Mouse (Mus musculus) embryonic facial prominence, embryonic 12.5 days (tissue): ENCODE data around the gene Zfp819. TPM values are rescaled to one million over a fixed set of nuclear protein-coding genes. Genes with fewer than 3 reads are reported as not detected.
"Not testable (repeated sequence)": the region's sequence is repeated elsewhere in the genome, so short reads cannot be mapped to it uniquely, and the experiment has no call there.

Experiments
- ATAC-seq: fragments of 200-750 bp; cut with Nextera tagmentation; 2 replicates; pipeline ENCODE4 v1.8.0; 2017; ENCODE audit not compliant: insufficient number of reproducible peaks, insufficient read depth, low FRiP score, low TSS enrichment
- H3K27ac ChIP-seq: fragments of 300-500 bp; sonication (generic); 2 replicates; pipeline ENCODE4 v1.5.1; 2016; ENCODE audit warnings: mild to moderate bottlenecking
- H3K27me3 ChIP-seq: fragments of 300-500 bp; sonication (generic); 2 replicates; pipeline ENCODE4 v1.6.1; 2016; ENCODE audit warnings: mild to moderate bottlenecking, moderate library complexity
- H3K36me3 ChIP-seq: fragments of 300-500 bp; sonication (generic); 2 replicates; pipeline ENCODE4 v1.6.1; 2016; ENCODE audit warnings: mild to moderate bottlenecking
- H3K4me1 ChIP-seq: fragments of 300-500 bp; sonication (generic); 2 replicates; pipeline ENCODE4 v1.6.1; 2016
- H3K4me2 ChIP-seq: fragments of 300-500 bp; sonication (generic); replicated peaks from 2 replicates; pipeline ENCODE4 v1.6.1; 2016; ENCODE audit warnings: mild to moderate bottlenecking, moderate library complexity
- H3K4me3 ChIP-seq: fragments of 300-500 bp; sonication (generic); 2 replicates; pipeline ENCODE4 v1.5.1; 2016; ENCODE audit warnings: mild to moderate bottlenecking
- H3K9ac ChIP-seq: fragments of 300-500 bp; sonication (generic); 2 replicates; pipeline ENCODE4 v1.6.1; 2016; ENCODE audit warnings: mild to moderate bottlenecking, moderate library complexity
- H3K9me3 ChIP-seq: fragments of 300-500 bp; sonication (generic); 2 replicates; pipeline ENCODE4 v1.6.1; 2016; ENCODE audit warnings: mild to moderate bottlenecking, moderate library complexity
- WGBS: fragments of 180-500 bp; shearing (Covaris S2); methylation state at CpG from one replicate; pipeline ENCODE4 v1.1.7; 2016; 5-methylcytosine and 5-hydroxymethylcytosine counted together
- polyA plus RNA-seq: library from polyadenylated mRNA; unstranded; fragments of >200 nt; fragmentation: Nextera tagmentation; extraction: Ambion mirVana; gene quantifications from 2 replicates; pipeline ENCODE4 v1.2.1, GENCODE M21; 2016

Gene Zfp819
- polyA plus RNA-seq, 1 experiment from 2014 or later = 0.56 TPM

DNA sequence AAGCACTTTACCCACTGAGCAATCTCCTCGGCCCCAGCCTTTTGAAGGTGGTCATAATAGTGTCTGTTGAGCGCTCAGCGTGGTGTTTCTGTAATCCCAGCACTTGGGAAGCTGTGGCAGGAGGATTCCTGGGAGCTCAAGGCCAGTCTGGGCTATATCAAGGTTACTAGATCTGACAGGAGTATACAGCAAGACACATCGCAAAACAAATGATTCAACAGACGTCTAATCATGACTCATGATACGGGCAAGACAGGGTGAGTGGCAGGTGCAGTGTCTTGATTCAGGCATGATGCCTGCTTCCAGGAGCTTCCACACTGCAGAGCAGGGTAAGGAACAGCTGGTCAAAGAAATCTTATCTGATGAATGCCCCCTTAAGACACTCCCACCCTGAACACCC, 45.7 kb downstream of the Zfp819 start:
- 86% methylated on average over 6 of the region's 6 CpGs for WGBS
- no peak for ATAC-seq
- H3K4me2 ChIP-seq = no peak overlapping the region

DNA sequence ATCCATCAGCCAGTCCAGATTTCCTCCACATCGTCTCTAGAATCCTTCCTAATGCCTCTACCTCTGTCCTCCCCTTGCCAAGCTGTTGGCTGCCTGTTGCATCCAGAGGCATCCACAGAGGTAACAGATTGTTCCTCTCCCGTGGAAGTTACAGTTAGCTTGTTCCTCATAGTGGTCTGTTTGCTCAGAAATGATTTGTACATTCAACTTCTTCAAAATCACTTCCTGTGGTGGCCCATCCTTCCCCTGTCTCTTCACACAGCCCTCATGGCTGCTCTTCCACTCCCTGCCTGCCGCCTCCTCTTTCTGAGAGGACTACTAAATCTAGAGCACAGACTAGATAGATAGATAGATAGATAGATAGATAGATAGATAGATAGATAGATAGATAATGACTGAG, 47.5 kb downstream of the Zfp819 start:
- Histone ChIP-seq H3K4me1 (no peaks in the 10 kb centered on the region), H3K9me3 (no peaks in the 10 kb centered on the region; the same call in 1 of the 2 replicates), H3K4me3 (no peak overlapping the region), H3K36me3 (no peaks in the 10 kb centered on the region), H3K4me2 (no peak overlapping the region), H3K27ac (no peak overlapping the region), H3K9ac (no peak overlapping the region), H3K27me3 (no peaks in the 10 kb centered on the region)
- WGBS = 71% methylated on average over 3 of the region's 3 CpGs
- ATAC-seq = no peak

More for the DNA sequence above, 45.7 kb downstream of the Zfp819 start:
- Histone ChIP-seq H3K4me1 (no peaks in the 10 kb centered on the region), H3K27ac (no peak overlapping the region), H3K4me3 (no peak overlapping the region), H3K9me3 (no peaks in the 10 kb centered on the region; the same call in 1 of the 2 replicates), H3K9ac (no peak overlapping the region), H3K36me3 (no peaks in the 10 kb centered on the region), H3K27me3 (no peaks in the 10 kb centered on the region)

DNA sequence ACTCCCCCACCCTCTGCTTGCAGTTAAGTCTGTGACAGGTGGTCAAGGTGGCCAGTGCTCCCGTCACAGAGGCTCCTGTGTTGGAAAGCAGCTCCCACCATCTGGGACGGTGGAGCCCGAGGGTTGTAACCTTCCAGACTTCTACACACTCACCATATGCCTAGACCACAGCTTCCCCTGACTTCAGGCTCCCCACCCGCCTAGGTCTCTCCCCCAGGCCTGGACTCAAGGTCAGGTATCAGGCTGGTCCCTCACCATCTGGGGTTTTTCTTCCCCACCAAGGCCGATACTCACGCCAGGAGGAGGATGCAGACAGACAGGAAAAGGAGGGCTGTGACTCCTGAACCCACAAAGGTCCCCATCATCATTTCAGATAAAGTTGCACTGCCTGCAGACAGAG, 49.3 kb downstream of the Zfp819 start:
- H3K4me2 ChIP-seq = no peak overlapping the region
- no peak for ATAC-seq
- H3K9ac ChIP-seq = no peak overlapping the region
- no peaks in the 10 kb centered on the region for H3K9me3 ChIP-seq
- H3K27me3 ChIP-seq = no peaks in the 10 kb centered on the region; the same call in 1 of the 2 replicates
- no peaks in the 10 kb centered on the region for H3K4me1 ChIP-seq
- H3K27ac ChIP-seq = no peak overlapping the region
- 68% methylated on average over 6 of the region's 6 CpGs for WGBS
- H3K36me3 ChIP-seq = no peaks in the 10 kb centered on the region
- no peak overlapping the region for H3K4me3 ChIP-seq

DNA sequence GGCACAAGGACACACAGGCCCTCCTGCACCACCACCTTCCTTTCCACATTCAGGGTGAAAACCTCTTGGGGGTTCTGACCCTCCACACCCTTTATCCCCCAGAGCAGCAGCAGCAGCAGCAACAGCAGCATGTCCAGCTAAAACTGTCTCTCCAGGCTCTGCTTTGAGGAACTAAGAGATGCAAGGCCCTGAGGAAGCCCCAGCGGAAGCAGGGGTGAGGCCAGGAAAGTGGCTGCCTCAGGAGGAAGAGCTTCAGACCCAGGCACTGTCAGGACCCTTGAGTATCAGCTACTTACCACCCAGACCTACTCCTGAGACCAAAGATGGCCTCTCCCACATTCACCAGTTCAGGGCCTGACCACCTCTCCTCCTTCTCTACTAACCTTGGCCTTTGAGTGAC, 53.0 kb downstream of the Zfp819 start, which contains the start of gene Siglece:
Gene Siglece (minus strand): TSS at position 160 of the 400 bp plus-strand sequence.
- no peaks in the 10 kb centered on the region for H3K9me3 ChIP-seq
- WGBS = 60% methylated on average over 1 of the region's 1 CpGs
- H3K4me2 ChIP-seq = no peak within 1 kb of the TSS

DNA sequence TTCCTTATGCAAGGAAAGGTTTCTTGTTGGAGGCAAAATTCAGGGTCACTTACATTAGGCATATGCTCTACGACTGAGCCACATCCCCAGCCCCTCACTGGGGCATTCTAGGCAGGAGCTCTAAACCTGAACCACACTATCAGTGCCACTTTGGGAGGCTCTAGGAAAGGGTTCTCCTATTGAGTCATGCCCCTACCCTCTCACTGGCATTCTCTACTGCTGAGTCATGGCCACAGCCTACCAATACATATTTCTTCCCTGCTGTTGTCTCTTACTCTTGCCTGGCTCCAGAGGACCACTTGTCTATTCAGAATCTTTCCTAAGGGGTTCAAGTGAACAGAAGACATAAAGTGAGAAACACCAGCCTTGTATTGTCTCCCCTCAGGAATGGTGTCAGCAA, 55.8 kb downstream of the Zfp819 start:
- no peak for ATAC-seq

More for the DNA sequence above, 53.0 kb downstream of the Zfp819 start, which contains the start of gene Siglece:
- Histone ChIP-seq H3K27me3 (no peaks in the 10 kb centered on the region; the same call in 1 of the 2 replicates), H3K9ac (no peak within 1 kb of the TSS), H3K4me1 (no peaks in the 10 kb centered on the region), H3K36me3 (no peaks in the 10 kb centered on the region), H3K27ac (no peak within 1 kb of the TSS), H3K4me3 (no peak within 1 kb of the TSS)
- ATAC-seq = no peak

DNA sequence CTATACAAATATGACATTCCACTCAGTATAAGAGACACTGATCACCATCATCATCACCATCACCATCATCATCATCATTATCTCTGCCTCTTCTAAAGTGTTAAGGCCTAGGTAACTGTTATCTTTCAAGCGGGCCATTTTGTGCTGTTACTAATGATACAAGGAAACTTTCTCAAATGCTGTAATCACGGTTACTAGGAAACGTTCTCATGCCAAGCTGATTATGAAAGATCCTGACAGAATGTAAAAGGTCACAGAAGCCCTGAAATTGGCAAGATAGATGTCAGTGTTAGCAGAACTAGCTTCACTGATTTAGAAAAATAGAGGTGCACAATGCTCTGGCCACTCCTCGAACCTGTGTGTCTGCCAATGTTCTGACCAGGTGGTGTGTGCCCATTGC, 60.3 kb downstream of the Zfp819 start:
- H3K36me3 ChIP-seq, H3K9me3 ChIP-seq, H3K27me3 ChIP-seq, H3K9ac ChIP-seq, H3K4me2 ChIP-seq, H3K4me3 ChIP-seq, H3K27ac ChIP-seq, ATAC-seq, H3K4me1 ChIP-seq: not testable (repeated sequence)
- 92% methylated on average over 4 of the region's 4 CpGs for WGBS

More for the DNA sequence above, 55.8 kb downstream of the Zfp819 start:
- Histone ChIP-seq H3K36me3 (no peaks in the 10 kb centered on the region), H3K4me1 (no peaks in the 10 kb centered on the region), H3K9me3 (no peaks in the 10 kb centered on the region), H3K4me3 (no peak overlapping the region), H3K27ac (no peak overlapping the region), H3K27me3 (no peaks in the 10 kb centered on the region; the same call in 1 of the 2 replicates), H3K4me2 (no peak overlapping the region), H3K9ac (no peak overlapping the region)
- WGBS = 87% methylated on average over 1 of the region's 1 CpGs

Other genes with a start within 250 kb of the Zfp819 start
- gene Siglecg, start 199.0 kb upstream of the Zfp819 start, polyA plus RNA-seq = 0.04 and 0.09 TPM in 2 replicates
- gene Lim2, start 179.5 kb upstream of the Zfp819 start, polyA plus RNA-seq = 1.9 and 3.9 TPM in 2 replicates
- 0.27 and 0.37 TPM in 2 replicates for gene Nkg7, start 170.1 kb upstream of the Zfp819 start, polyA plus RNA-seq
- gene Cldnd2, start 166.4 kb upstream of the Zfp819 start, polyA plus RNA-seq = not detected in 2 replicates
- 237 and 240 TPM in 2 replicates for gene Etfb, start 163.1 kb upstream of the Zfp819 start, polyA plus RNA-seq
- gene Gm45233, start 163.0 kb upstream of the Zfp819 start, polyA plus RNA-seq = 0.38 and 0.90 TPM in 2 replicates
- gene Vsig10l, start 144.0 kb upstream of the Zfp819 start, polyA plus RNA-seq = 5.2 and 6.7 TPM in 2 replicates
- 1.9 and 2.0 TPM in 2 replicates for gene Iglon5, start 117.1 kb upstream of the Zfp819 start, polyA plus RNA-seq
- not detected in 2 replicates for gene 4931406B18Rik, start 101.2 kb upstream of the Zfp819 start, polyA plus RNA-seq
- gene Cd33, start 62.7 kb upstream of the Zfp819 start, polyA plus RNA-seq = 0.66 and 1.1 TPM in 2 replicates
- 6.1 and 6.5 TPM in 2 replicates for gene Zfp658, start 44.9 kb upstream of the Zfp819 start, polyA plus RNA-seq
- 15.1 and 16.5 TPM in 2 replicates for gene Zfp719, start 27.6 kb upstream of the Zfp819 start, polyA plus RNA-seq
- gene Ceacam18, start 27.5 kb downstream of the Zfp819 start, polyA plus RNA-seq = not detected in 2 replicates
- gene Siglece, start 53.0 kb downstream of the Zfp819 start, polyA plus RNA-seq = 0.31 and 0.39 TPM in 2 replicates
- gene Ctu1, start 64.8 kb downstream of the Zfp819 start, polyA plus RNA-seq = 16.6 and 18.1 TPM in 2 replicates
- gene Klk14, start 83.2 kb downstream of the Zfp819 start, polyA plus RNA-seq = not detected in 2 replicates
- gene Klk13, start 105.4 kb downstream of the Zfp819 start, polyA plus RNA-seq = 0.36 and 0.73 TPM in 2 replicates
- not detected in 2 replicates for gene Klk12, start 161.7 kb downstream of the Zfp819 start, polyA plus RNA-seq
- 0.13 and 0.27 TPM in 2 replicates for gene Klk11, start 167.4 kb downstream of the Zfp819 start, polyA plus RNA-seq
- gene Klk10, start 173.9 kb downstream of the Zfp819 start, polyA plus RNA-seq = 0.46 and 0.87 TPM in 2 replicates
- 0.14 TPM in 1 of 2 replicates, not detected in the other for gene Klk9, start 184.7 kb downstream of the Zfp819 start, polyA plus RNA-seq
- gene Klk8, start 190.4 kb downstream of the Zfp819 start, polyA plus RNA-seq = 14.5 and 17.2 TPM in 2 replicates
- gene Klk7, start 204.1 kb downstream of the Zfp819 start, polyA plus RNA-seq = not detected in 2 replicates
- gene Klk6, start 217.3 kb downstream of the Zfp819 start, polyA plus RNA-seq = 0.20 and 0.24 TPM in 2 replicates
- 0.18 TPM in 1 of 2 replicates, not detected in the other for gene Klk5, start 234.8 kb downstream of the Zfp819 start, polyA plus RNA-seq